Mouse (Mus musculus): ENCODE results near the gene Smad1. TPM values are rescaled to one million over a fixed set of nuclear protein-coding genes. Genes with fewer than 3 reads are reported as not detected.

The Smad1 gene
- total RNA-seq, 4 experiments from 2014 or later = 11.2 to 17.7 (median 12.7) TPM

DNA sequence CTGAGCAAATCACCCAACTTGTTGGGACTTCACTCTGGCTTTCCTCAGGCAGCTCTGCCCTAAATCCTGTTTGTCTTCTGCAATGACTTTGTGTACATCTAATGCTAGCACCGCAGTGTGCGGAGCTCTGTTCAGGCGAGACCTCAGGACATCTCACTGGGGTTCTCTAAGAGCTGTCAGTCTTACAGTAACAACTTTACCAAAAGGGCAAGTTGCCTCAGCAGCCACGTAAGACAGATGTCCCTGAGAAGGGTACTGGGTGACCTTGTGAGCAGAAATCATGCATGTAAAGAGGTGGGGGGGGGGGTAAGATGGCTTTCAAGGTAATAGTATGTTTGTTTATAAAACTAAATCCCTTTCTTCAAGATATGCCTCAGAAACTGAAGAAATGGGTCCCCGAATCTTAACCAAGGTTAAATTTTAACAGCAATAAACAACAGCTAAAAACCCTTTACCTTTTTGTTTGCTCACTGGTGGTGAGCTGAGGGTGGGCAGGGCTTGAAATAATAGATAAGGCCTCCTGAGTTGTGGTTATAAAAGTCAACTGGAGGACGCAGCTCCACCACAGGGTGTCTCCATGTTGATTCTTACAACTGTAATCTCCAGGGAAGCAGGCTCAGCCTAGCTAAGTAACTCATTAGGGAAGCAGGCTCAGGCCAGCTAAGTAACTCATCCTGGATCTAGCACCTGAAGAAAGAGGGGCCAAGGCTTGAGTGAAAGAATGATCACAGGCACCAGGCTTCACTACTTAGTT is 38.4 kb downstream of the Smad1 start:
- DNase-seq (ENCODE audit: low spot score) = no peak

- no peak for DNase-seq (ENCODE audit: low spot score)
Measured at GRCm38 (mm10) chr8:79360302-79360701, 39.0 kb downstream of the Smad1 start.

DNA sequence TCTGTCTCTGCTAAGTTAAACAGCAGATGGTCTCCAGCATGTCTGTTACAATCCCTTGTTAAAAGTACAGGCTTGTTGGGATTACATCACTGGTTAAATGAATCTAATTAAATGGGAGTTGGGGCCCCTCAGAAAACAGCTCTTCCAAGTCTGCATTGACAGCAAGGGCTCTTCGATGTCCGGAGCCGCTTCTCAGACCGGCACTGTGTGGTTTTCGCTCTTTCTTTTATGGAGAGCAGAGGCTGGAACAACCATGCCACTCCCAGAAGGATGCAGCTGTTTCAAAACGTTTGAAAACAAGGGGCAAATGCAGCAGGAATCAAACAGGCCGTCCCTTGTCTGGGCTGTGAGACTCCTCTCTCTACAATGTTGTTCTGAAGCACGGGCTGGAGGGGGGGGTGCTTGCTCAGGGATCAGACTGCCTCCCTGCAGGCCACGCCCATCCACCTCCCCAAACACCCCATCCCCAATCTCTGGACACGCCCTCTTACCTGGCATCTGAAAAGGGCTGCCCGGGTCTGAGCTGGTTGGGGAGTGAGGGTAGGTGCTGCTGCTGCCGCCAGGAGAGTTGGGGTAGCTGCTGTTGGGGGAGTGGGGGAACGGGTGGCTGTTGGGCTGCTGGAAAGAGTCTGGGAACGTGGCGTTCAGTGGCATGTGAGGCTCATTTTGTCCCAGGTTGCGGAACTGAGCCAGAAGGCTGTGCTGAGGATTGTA is 43.4 kb downstream of the Smad1 start:
- no peak for DNase-seq (ENCODE audit: low spot score)

DNA sequence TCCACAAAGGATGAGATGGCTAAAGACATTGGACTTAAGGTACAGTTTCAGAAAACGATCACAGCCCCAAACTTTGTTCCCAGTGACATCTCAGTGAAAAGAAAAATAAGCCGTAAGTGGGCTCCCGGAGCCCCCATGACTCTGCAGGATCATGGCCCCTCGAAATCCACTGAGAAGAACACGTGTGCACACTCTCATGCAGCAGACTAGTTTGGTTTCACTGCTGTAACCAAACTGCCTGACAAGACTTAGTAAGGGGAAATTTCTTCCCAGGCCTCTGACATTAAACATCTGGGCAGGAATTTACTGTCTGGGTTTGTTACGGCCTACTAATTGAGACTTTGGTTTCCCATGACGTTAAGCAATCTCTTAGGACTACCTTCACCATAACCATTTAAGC is 45.3 kb downstream of the Smad1 start:
- no peak for DNase-seq (ENCODE audit: low spot score)

DNA sequence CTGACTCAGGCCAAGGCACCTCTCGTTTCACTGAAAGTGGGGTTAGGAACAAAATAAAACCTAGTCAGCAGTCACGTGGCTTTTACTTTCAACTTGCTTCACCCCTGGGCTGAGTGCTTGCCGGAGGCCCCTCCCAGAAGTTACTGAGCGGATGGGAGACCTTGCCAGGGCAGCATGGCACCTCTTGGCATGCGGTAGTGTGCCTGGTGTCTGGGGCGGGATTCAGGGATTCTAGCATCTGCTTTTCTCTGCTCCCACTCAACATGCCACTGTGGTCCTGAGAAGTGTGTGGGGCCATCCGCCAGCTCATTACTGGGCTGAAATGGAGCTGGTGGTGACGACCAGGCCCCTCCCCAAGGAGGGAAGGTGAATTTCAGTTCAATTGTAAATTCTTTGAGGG is 47.4 kb downstream of the Smad1 start:
- no peak for DNase-seq (ENCODE audit: low spot score)

GRCm38 (mm10) chr8:79350805-79351204 is 48.5 kb downstream of the Smad1 start:
- DNase-seq (ENCODE audit: low spot score) = no peak

- peak; percentile 86 for DNase-seq (ENCODE audit: low spot score)
Measured at GRCm38 (mm10) chr8:79350094-79350593, 49.2 kb downstream of the Smad1 start.

GRCm38 (mm10) chr8:79346414-79346813 is 52.9 kb downstream of the Smad1 start:
- DNase-seq (ENCODE audit: low spot score) = no peak

- no peak for DNase-seq (ENCODE audit: low spot score)
Measured at GRCm38 (mm10) chr8:79345856-79346255, 53.5 kb downstream of the Smad1 start.

DNA sequence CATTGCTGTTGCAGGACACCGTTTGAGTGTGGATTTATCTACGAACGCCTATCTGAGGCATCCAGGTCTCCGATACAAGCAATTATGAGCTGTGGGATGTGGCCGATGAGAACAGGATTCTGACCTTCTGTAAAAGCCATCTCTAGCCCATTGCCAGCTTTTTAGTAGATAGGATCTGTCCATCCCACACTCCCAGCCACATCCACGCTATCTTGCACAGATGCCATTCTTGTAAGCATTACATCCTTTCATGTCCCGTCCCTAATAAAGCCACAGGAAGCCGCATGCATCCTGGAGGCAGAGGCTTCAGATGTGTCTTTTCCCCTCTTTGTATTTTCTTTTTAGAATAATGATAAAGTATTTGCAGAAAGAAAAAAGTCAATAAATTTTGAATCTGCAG is 58.1 kb downstream of the Smad1 start:
- no peak for DNase-seq (ENCODE audit: low spot score)

DNA sequence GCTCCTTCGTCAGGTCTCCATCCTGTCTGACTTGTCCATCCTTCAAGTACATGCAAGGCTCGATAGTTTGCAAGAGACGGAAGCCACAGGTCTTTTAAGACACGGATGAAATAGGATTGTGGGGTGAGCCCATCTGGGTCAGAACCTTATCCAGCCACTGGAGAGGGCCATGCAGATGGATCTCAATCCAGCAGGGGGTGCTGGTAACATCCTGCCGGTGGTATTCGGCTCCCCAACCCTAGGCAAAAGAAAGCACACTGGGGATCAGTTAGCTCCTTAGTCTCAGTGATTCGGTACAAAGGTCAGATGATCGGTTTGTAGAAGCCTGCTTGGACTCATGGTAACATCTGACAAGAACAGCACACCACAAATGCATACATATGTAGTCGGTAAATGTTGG is 59.8 kb downstream of the Smad1 start:
- peak; percentile 45 for DNase-seq (ENCODE audit: low spot score)

GRCm38 (mm10) chr8:79338619-79339018 is 60.7 kb downstream of the Smad1 start:
- DNase-seq (ENCODE audit: low spot score) = no peak

GRCm38 (mm10) chr8:79332109-79332900 is 67.0 kb downstream of the Smad1 start:
- no peak for DNase-seq (ENCODE audit: low spot score)

- no peak for DNase-seq (ENCODE audit: low spot score)
Measured at GRCm38 (mm10) chr8:79331571-79331970, 67.7 kb downstream of the Smad1 start.

DNA sequence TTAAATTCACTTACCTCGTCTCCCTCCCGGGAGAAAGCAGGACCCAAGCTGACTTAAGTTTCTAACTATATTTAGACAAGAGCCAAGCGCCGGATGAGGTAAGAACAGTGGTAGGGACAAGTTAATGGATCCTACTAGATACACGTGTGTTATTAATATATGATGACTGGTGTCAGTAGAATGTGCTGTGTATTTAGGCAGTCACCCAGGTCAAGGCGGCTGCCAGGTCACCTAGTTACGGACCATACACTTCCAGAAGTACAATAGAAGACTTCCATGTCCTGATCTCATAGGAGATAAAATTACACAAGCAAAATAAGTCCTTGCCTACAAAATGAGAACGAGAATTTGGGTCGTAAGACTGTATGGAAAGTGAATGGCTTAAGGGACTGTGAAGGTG is 68.3 kb downstream of the Smad1 start:
- DNase-seq (ENCODE audit: low spot score) = peak; percentile 24

DNA sequence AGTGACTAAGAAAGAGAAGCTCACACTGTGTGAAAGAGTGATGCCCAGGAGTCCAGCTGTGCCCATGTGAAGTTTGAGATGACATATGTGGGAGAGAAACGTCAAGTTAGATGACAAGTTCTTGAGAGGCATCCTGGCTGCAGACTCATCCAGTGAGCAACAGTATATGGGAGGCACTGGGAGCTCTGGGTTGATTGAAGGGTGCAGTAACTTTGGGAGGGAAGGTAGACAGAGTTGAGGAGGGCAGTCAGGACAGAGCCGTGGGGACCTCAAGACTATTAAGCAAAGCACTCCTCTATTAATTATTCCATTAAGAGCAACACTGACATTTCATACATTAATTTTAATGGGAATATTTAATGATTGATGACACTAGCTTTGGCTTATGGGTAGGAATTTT is 69.6 kb downstream of the Smad1 start:
- no peak for DNase-seq (ENCODE audit: low spot score)

DNA sequence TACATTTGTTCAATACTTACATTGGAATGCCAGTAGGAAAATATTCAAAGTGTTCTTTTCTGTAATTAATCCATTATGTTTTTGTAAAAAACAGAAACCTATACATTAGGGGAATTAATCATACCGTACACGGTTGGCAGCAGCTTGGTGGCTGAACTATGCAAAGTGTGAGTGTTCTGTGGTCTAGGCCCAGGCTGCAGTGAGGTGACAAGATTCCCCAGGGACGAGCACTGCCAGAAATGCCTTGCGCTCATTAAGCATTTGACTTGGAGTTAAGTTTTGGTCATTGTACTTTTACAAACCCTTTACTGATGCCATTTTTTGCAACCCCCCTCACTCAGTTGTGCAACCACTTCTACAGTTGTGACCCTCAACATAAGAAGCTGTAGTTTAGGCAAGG is 70.1 kb downstream of the Smad1 start:
- DNase-seq (ENCODE audit: low spot score) = no peak

- peak; percentile 43 for DNase-seq (ENCODE audit: low spot score)
Measured at GRCm38 (mm10) chr8:79325510-79325909, 73.8 kb downstream of the Smad1 start.

- DNase-seq (ENCODE audit: low spot score) = no peak
Measured at GRCm38 (mm10) chr8:79324928-79325327, 74.4 kb downstream of the Smad1 start.

- DNase-seq (ENCODE audit: low spot score) = no peak
Measured at GRCm38 (mm10) chr8:79324036-79324435, 75.3 kb downstream of the Smad1 start.

DNA sequence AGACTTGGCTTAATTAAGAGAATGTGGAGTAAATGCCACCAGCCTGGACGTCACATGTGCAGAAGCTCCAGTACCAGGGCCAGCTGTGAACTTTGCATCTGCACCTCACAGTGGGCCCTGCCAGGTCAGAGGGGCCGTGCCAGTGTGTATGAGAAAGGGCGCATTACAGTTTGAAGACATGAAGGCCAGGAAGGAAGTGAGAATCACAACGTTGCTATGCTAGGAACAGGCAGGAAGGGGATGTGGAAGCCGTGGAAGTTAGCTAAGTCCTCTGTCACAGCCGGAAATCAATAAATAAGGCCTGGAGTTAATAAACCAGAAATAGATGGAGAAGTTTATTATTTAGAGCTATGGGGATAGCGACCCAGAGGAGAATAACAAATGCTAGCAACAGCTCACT is 76.2 kb downstream of the Smad1 start:
- DNase-seq (ENCODE audit: low spot score) = peak; percentile 40

DNA sequence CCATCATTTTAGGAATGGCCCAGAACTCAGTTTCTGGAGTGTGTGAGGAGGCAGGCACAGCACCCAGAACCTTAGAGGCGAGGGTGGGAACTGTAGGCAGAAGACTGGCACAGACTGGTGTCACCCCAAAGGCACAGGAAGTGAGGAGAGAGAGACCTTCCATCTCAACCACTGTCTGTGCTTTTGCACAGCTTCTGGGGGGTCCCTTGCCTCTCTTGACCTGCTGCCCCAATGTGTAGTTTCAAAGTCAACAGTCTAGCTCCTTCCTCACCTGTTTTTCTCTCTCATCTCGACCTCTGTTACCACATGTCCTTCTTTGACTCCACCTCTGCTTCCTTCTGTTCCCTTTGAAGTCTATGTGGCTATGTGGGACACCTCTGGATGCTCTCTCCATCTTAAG is 88.5 kb downstream of the Smad1 start:
- no peak for DNase-seq (ENCODE audit: low spot score)

Data from heart, adult 8-10 months (tissue).